In the genomic region with DNA sequence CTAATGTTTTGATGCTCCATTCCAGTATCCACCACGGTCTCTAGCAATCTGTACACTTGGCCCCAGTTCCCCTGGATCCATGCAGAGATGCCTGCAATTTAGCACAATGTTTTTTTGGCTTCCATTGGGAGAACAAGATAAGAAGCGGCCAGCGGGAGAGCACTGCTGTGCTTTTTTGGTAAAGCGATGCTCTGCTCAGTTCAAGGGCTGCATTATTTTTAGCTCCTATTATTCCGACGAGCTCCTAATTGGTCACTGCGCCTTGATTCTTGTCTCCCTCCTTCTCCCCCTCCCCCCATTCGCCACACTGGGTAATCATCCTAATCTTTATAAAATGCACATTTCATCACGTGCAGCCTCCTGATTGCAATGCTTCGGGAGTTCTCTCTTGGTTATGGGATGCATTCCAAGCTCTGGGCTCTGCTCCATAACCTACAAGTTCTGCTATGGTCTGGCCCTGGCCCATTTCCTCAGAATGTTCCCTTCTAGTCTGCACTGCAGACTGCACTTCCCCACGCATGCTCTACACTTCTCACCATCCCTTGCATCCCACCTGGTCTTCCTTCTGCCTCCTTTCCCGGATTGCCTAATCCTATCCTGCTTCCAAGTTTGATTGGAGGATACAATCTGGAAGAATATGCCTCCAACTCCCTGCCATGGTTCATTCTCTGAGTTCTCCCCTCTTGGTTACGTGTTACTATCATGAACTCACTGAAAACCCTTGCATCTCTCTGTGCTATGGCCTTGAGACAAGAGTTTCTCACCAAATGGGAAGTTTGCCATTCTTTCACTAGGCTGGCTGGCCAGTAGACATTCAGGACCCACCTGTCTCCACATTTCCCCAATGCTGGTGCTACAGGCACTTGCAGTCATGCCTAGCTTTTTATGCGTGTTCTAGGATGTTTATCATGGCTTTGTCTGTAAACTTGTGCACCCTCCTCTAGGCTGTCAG, we compare ENCODE assay signal across 9 mouse cellular contexts.
DNase-seq lines count a peak whose midpoint lies in the region; ATAC-seq lines count a peak whose summit lies in the region.
"Had no signal": no experiment of that assay in that cellular context is flagged by ENCODE, and none has a peak within 500 bp of the region (broad histone marks: within the 10 kb centered on the region; RNA-seq: fewer than 3 reads in every experiment).

No protein-coding gene starts in this region.

- 58% methylated on average over 14 of the region's 14 CpGs for WGBS in heart, embryonic 12.5 days
- 87% methylated on average over 14 of the region's 14 CpGs for WGBS in hindbrain, embryonic 10.5 days
- WGBS in limb, embryonic 10.5 days = 88% methylated on average over 14 of the region's 14 CpGs

- no peak overlapping the region for H3K27ac ChIP-seq in heart, embryonic 12.5 days (ENCODE audit: poor library complexity, severe bottlenecking)
- no peak overlapping the region for H3K27ac ChIP-seq in hindbrain, embryonic 10.5 days
- no peak overlapping the region for H3K27ac ChIP-seq in limb, embryonic 10.5 days
- H3K27ac ChIP-seq: limb, embryonic 12.5 days had no signal

- H3K9ac ChIP-seq in heart, embryonic 12.5 days = no peak overlapping the region
- H3K9ac ChIP-seq: limb, embryonic 12.5 days had no signal

- H3K27me3 ChIP-seq in heart, embryonic 12.5 days (replicated peaks) = no peaks in the 10 kb centered on the region
- no peaks in the 10 kb centered on the region for H3K27me3 ChIP-seq in hindbrain, embryonic 10.5 days (ENCODE audit: insufficient read depth, poor library complexity, severe bottlenecking)
- H3K27me3 ChIP-seq in limb, embryonic 10.5 days (ENCODE audit: low read depth, poor library complexity, severe bottlenecking) = no peaks in the 10 kb centered on the region
- H3K27me3 ChIP-seq: limb, embryonic 12.5 days had no signal

- 0 out of 2 replicates have a peak, but pooled peaks cover 3% of the 10 kb centered on the region for H3K4me1 ChIP-seq in heart, embryonic 12.5 days (replicated peaks)
- H3K4me1 ChIP-seq in hindbrain, embryonic 10.5 days (replicated peaks) = no peaks in the 10 kb centered on the region
- no peaks in the 10 kb centered on the region for H3K4me1 ChIP-seq in limb, embryonic 10.5 days
- H3K4me1 ChIP-seq: limb, embryonic 12.5 days had no signal

- ATAC-seq in heart, embryonic 12.5 days (ENCODE audit: insufficient number of reproducible peaks, low FRiP score) = no peak

- 0 out of 2 replicates have a peak, but pooled peaks cover 5% of the 10 kb centered on the region for H3K9me3 ChIP-seq in heart, embryonic 12.5 days (replicated peaks)
- H3K9me3 ChIP-seq in hindbrain, embryonic 10.5 days = no peaks in the 10 kb centered on the region
- no peaks in the 10 kb centered on the region for H3K9me3 ChIP-seq in limb, embryonic 10.5 days (replicated peaks)
- H3K9me3 ChIP-seq: limb, embryonic 12.5 days had no signal

- peak; percentile 79 to 88 for DNase-seq in heart, adult 18-20 months
- DNase-seq in brain, embryonic 18.5 days (ENCODE audit: low read depth, low spot score) = peak; percentile 70
- peak; percentile 53 to 80 for DNase-seq in frontal cortex, adult 2 months (ENCODE audit: extremely low spot score in 1 of 2, low spot score in 1 of 2)
- DNase-seq in layer of hippocampus, adult 9-11 months = peak; percentile 90
- peak; percentile 56 for DNase-seq in right cerebral cortex, postnatal 4 days
- DNase-seq in hindbrain, embryonic 10.5 days (ENCODE audit: low spot score) = no peak
- no peak for DNase-seq in limb, embryonic 10.5 days (ENCODE audit: low spot score)

- H3K4me3 ChIP-seq in heart, embryonic 12.5 days = no peak overlapping the region
- H3K4me3 ChIP-seq in hindbrain, embryonic 10.5 days = no peak overlapping the region
- H3K4me3 ChIP-seq in limb, embryonic 10.5 days = no peak overlapping the region
- H3K4me3 ChIP-seq: limb, embryonic 12.5 days had no signal

- no peaks in the 10 kb centered on the region for H3K36me3 ChIP-seq in heart, embryonic 12.5 days
- H3K36me3 ChIP-seq in hindbrain, embryonic 10.5 days = no peaks in the 10 kb centered on the region
- no peaks in the 10 kb centered on the region for H3K36me3 ChIP-seq in limb, embryonic 10.5 days
- H3K36me3 ChIP-seq: limb, embryonic 12.5 days had no signal

- H3K4me2 ChIP-seq in heart, embryonic 12.5 days = no peak overlapping the region
- H3K4me2 ChIP-seq: limb, embryonic 12.5 days had no signal

Comparison
In these comparisons a context has a peak if more than half of its experiments do, and no peak if none do; other contexts are left out.
1. DNase-seq: peak in heart, adult 18-20 months (2 of 2), brain, embryonic 18.5 days (single experiment), frontal cortex, adult 2 months (2 of 2), layer of hippocampus, adult 9-11 months (single experiment) and right cerebral cortex, postnatal 4 days (single experiment); none in hindbrain, embryonic 10.5 days (single experiment) and limb, embryonic 10.5 days (single experiment).